Mouse (Mus musculus): ENCODE data around the gene Map2k5.

The Map2k5 gene

DNA sequence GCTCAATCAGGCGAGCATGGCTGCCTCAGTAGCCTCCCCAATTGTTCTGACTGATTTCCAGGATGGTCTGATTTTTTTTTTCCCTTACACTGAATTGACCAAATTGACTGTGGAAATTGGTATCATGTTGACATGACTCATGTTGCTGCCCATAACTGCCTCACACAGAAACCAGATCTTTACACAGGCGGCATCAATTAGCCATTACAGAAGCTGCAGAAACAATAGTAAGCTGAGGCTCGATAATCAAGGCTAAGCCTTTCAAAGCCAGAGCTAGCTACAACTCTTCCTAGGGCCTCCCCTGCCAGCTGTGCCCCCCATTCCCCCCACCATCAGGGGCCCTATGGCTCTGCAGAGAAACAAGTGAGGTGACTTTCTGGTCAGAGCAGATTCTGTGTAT, 107.9 kb downstream of the Map2k5 start:
- H3K4me1 ChIP-seq (replicated peaks; ENCODE audit: low read depth, low read length), result no peaks in the 10 kb centered on the region
- no peak for TF ChIP-seq CTCF (conservative IDR thresholded peaks at IDR 0.05; ENCODE audit: low read length)
- TF ChIP-seq POU5F1 (IDR thresholded peaks at IDR 0.05; ENCODE audit: borderline replicate concordance, low read length), result no peak
- TF ChIP-seq NANOG (IDR thresholded peaks at IDR 0.05; ENCODE audit: borderline replicate concordance, low read length), result no peak
- no peaks in the 10 kb centered on the region for H3K27me3 ChIP-seq (ENCODE audit: insufficient read depth, low read length)
- 0 out of 2 replicates have a peak, but pooled peaks cover 6% of the 10 kb centered on the region for H3K36me3 ChIP-seq (ENCODE audit: insufficient read depth, low read length)
- H3K4me3 ChIP-seq (replicated peaks; ENCODE audit: low read length), result no peak overlapping the region
- no peaks in the 10 kb centered on the region for H3K9me3 ChIP-seq (ENCODE audit: low read length)

DNA sequence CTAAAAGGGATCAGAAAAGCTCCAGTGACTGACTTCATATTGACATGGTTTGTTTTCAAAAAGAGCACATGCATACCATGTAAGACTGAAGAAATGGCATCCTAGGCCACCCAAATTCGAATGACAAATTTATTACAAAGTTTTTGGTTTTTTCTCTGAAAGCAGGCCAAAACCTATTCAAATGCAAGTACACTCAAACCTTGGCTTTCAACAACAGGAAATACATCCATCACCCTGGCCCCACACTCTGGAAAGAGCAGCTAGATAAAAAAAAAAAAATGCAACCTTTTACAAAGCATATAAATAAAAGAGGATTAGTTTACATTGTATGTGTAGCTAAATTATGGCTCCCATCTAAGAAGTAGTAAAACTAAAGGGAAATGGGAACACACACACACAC, 114.5 kb downstream of the Map2k5 start:
- H3K4me3 ChIP-seq (replicated peaks; ENCODE audit: low read length), result no peak overlapping the region
- no peaks in the 10 kb centered on the region for H3K9me3 ChIP-seq (ENCODE audit: low read length)
- peaks cover 9% of the 10 kb centered on the region for H3K4me1 ChIP-seq (replicated peaks; ENCODE audit: low read depth, low read length)
- no peaks in the 10 kb centered on the region for H3K36me3 ChIP-seq (ENCODE audit: insufficient read depth, low read length)
- H3K27me3 ChIP-seq (ENCODE audit: insufficient read depth, low read length), result no peaks in the 10 kb centered on the region
- TF ChIP-seq NANOG (IDR thresholded peaks at IDR 0.05; ENCODE audit: borderline replicate concordance, low read length) (no peak), POU5F1 (IDR thresholded peaks at IDR 0.05; ENCODE audit: borderline replicate concordance, low read length) (no peak), CTCF (conservative IDR thresholded peaks at IDR 0.05; ENCODE audit: low read length) (no peak)

DNA sequence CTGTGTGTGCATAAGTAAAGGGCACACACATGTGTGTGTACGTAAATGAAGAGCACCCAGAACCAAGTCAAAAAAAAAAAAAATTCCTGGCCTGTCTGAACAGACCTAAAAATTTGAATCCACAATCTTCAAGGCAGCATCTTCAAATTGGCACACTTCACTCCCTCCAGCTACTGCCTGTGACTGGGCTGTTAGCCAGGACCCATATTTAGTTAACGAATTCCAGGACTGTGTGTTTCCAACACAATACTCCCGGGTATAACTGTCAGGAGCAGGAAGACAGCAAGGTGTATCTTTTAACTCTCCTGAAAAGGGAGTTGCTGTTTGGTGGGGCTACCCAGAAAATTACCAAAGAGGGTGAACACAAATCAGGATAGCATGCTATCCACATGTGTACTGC, 118.9 kb downstream of the Map2k5 start:
- Histone ChIP-seq H3K4me1 (replicated peaks; ENCODE audit: low read depth, low read length) (peaks cover 9% of the 10 kb centered on the region), H3K36me3 (ENCODE audit: insufficient read depth, low read length) (peaks cover 5% of the 10 kb centered on the region; the same call in 1 of the 2 replicates), H3K9me3 (ENCODE audit: low read length) (no peaks in the 10 kb centered on the region), H3K27me3 (ENCODE audit: insufficient read depth, low read length) (no peaks in the 10 kb centered on the region), H3K4me3 (replicated peaks; ENCODE audit: low read length) (no peak overlapping the region)
- no peak for TF ChIP-seq POU5F1 (IDR thresholded peaks at IDR 0.05; ENCODE audit: borderline replicate concordance, low read length)
- no peak for TF ChIP-seq NANOG (IDR thresholded peaks at IDR 0.05; ENCODE audit: borderline replicate concordance, low read length)
- TF ChIP-seq CTCF (conservative IDR thresholded peaks at IDR 0.05; ENCODE audit: low read length), result no peak

DNA sequence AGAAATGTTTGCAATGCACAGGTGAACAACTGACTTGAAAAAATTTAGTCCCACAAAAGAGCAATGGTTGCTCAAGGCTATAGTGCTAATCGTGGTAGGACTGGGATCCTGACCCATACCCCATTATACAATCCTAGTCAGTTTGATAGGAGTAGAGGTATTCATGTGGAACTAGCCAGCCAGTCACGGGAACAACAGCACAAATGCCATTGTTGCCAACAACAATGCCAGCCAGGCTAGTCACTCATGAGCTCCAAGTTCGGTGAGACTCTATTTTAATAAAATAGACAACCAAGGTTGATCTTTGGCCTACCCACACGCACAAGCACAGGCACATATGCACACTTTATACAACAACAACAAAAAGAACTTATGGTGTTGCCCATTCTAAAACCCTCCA, 120.0 kb downstream of the Map2k5 start:
- H3K36me3 ChIP-seq (ENCODE audit: insufficient read depth, low read length), result peaks cover 5% of the 10 kb centered on the region; the same call in 1 of the 2 replicates
- H3K9me3 ChIP-seq (ENCODE audit: low read length), result no peaks in the 10 kb centered on the region
- H3K27me3 ChIP-seq (ENCODE audit: insufficient read depth, low read length), result no peaks in the 10 kb centered on the region
- TF ChIP-seq POU5F1 (IDR thresholded peaks at IDR 0.05; ENCODE audit: borderline replicate concordance, low read length) (no peak), NANOG (IDR thresholded peaks at IDR 0.05; ENCODE audit: borderline replicate concordance, low read length) (no peak)
- H3K4me3 ChIP-seq (replicated peaks; ENCODE audit: low read length), result no peak overlapping the region
- peaks cover 9% of the 10 kb centered on the region for H3K4me1 ChIP-seq (replicated peaks; ENCODE audit: low read depth, low read length)

DNA sequence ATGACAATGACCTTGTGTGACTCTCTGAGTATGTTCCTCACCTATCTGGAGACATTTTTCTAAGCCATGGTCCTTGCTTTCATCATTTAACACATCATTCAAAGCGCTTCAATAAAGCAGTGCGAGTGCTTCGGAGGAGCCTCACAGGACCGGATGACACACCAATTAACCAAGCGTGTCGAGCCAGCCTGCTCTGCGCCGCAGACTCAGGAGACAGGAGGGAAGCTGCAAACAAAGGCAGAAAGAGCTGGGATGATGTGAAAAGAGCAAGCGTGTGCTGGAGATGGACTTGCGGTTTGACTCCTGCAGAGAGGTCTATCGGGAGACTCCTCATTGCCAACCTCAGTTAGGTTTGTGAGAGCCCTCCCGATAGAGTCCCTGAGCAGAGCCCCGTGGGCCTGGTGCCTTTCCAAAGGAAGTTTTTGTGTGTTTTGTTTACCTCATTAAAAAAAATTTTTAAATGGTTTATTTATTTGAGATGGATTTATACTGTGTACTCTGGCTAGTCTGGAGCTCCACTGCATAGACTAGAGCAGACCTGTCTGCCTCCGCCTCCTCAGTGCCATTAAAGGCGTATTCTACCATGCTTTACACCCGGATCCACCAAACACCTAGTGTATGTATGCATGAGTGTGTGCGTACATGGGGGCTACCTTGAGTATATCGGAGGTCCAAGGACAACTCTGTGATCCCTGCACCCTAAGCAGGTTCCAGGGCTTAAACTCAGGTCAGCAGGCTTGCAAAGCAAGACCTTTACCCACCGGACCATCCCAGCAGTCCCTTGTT, 126.7 kb downstream of the Map2k5 start:
- Histone ChIP-seq H3K9me3 (ENCODE audit: low read length) (no peaks in the 10 kb centered on the region), H3K4me3 (replicated peaks; ENCODE audit: low read length) (no peak overlapping the region), H3K36me3 (ENCODE audit: insufficient read depth, low read length) (peaks cover 13% of the 10 kb centered on the region; the same call in 1 of the 2 replicates), H3K4me1 (replicated peaks; ENCODE audit: low read depth, low read length) (no peaks in the 10 kb centered on the region), H3K27me3 (ENCODE audit: insufficient read depth, low read length) (no peaks in the 10 kb centered on the region)
- no peak for TF ChIP-seq POU5F1 (IDR thresholded peaks at IDR 0.05; ENCODE audit: borderline replicate concordance, low read length)
- TF ChIP-seq NANOG (IDR thresholded peaks at IDR 0.05; ENCODE audit: borderline replicate concordance, low read length), result no peak
- TF ChIP-seq CTCF (conservative IDR thresholded peaks at IDR 0.05; ENCODE audit: low read length), result no peak

DNA sequence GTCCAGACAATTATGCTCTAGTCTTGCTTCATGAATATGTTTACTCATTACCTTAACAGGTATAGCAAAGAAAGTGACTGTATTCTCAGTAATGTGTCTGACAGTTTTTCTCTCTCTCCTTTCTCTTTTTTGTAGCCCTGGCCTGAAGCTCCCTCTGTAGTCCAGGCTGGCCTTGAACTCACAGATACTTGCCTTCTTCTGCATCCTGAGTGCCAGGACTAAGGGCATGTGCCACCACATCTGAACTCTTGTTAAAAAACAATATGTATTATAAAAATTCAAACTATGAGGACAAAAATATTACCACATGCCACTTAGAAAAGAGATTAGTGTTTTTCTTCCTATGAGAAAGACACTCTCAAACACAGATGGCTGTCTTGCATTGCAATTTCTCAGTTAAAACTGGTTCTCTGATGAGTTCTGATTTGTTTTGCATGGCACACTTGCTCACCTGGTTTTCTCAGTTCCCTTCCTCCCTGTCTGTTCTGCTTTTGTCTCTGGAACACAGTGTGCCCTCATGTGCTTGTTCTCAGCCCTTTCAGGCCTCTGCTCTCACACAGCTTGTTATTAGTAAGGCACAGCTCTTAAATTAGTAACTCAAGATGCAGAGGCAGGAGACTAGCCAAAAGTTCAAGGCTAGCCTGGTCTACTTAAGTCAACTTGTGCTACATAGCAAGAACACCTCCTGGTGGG, 129.5 kb downstream of the Map2k5 start:
- Histone ChIP-seq H3K4me1 (replicated peaks; ENCODE audit: low read depth, low read length) (no peaks in the 10 kb centered on the region), H3K9me3 (ENCODE audit: low read length) (no peaks in the 10 kb centered on the region), H3K27me3 (ENCODE audit: insufficient read depth, low read length) (no peaks in the 10 kb centered on the region), H3K4me3 (replicated peaks; ENCODE audit: low read length) (no peak overlapping the region), H3K36me3 (ENCODE audit: insufficient read depth, low read length) (peaks cover 19% of the 10 kb centered on the region)
- TF ChIP-seq NANOG (IDR thresholded peaks at IDR 0.05; ENCODE audit: borderline replicate concordance, low read length) (no peak), POU5F1 (IDR thresholded peaks at IDR 0.05; ENCODE audit: borderline replicate concordance, low read length) (no peak), CTCF (conservative IDR thresholded peaks at IDR 0.05; ENCODE audit: low read length) (no peak)

DNA sequence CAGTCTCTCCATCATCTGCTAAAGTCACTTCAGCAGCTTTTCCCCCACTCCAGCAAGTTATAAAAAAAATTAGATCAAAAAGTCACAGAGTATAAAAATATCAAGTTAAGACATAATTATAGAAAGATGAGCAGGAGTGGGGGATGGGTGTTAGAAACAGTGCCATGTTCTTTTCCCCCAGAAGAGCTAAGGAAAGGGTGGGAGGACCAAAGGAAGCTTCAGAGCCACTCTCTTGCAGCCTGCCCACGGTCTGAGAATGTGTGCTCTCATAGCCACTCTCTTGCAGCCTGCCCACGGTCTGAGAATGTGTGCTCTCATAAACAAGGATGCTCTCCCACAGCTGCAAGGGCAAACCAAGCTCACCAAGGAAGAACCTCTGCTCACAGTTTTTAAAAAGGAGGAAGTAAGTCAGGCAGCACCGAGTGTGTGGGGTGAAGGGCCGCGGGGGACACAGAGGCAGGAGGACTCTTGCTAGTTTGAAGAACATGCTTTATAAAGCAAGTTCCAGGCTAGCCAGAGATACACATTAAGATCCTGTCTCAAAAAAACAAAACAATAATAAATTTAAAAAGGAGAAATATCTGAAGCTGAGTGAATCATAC, 131.0 kb downstream of the Map2k5 start:
- H3K4me3 ChIP-seq (replicated peaks; ENCODE audit: low read length), result no peak overlapping the region
- H3K9me3 ChIP-seq (ENCODE audit: low read length), result no peaks in the 10 kb centered on the region
- no peaks in the 10 kb centered on the region for H3K4me1 ChIP-seq (replicated peaks; ENCODE audit: low read depth, low read length)
- peaks cover 19% of the 10 kb centered on the region for H3K36me3 ChIP-seq (ENCODE audit: insufficient read depth, low read length)
- H3K27me3 ChIP-seq (ENCODE audit: insufficient read depth, low read length), result no peaks in the 10 kb centered on the region
- TF ChIP-seq POU5F1 (IDR thresholded peaks at IDR 0.05; ENCODE audit: borderline replicate concordance, low read length) (no peak), NANOG (IDR thresholded peaks at IDR 0.05; ENCODE audit: borderline replicate concordance, low read length) (no peak), CTCF (conservative IDR thresholded peaks at IDR 0.05; ENCODE audit: low read length) (no peak)

DNA sequence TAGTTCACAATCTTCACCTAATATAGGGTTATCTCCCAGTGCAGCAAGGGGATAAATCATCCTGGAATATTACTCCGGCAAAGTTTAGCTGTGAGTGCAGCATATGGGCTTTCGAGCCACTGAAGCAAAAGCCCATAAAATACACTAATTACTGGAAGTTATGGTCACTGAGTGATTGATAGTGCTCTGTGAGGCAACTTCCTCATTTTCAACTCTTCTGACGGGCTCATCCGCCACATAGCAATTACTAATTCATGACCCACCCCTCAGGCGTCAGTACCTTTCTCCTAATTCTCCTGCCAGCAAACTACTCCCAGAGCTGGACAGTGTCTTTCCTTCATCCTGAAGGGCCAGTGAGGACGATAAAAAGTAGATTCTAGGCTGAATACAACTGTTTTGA, 135.7 kb downstream of the Map2k5 start:
- Histone ChIP-seq H3K4me3 (replicated peaks; ENCODE audit: low read length) (no peak overlapping the region), H3K9me3 (ENCODE audit: low read length) (no peaks in the 10 kb centered on the region), H3K4me1 (replicated peaks; ENCODE audit: low read depth, low read length) (no peaks in the 10 kb centered on the region), H3K36me3 (ENCODE audit: insufficient read depth, low read length) (peaks cover 9% of the 10 kb centered on the region), H3K27me3 (ENCODE audit: insufficient read depth, low read length) (no peaks in the 10 kb centered on the region)
- TF ChIP-seq NANOG (IDR thresholded peaks at IDR 0.05; ENCODE audit: borderline replicate concordance, low read length) (no peak), POU5F1 (IDR thresholded peaks at IDR 0.05; ENCODE audit: borderline replicate concordance, low read length) (no peak), CTCF (conservative IDR thresholded peaks at IDR 0.05; ENCODE audit: low read length) (no peak)
